Mouse (Mus musculus): ENCODE measurements around the gene Slc45a1. TPM values are rescaled to one million over a fixed set of nuclear protein-coding genes. Genes with fewer than 3 reads are reported as not detected.

Gene Slc45a1
- total and polyA plus RNA-seq, 2 experiments from 2014 or later: not detected

DNA sequence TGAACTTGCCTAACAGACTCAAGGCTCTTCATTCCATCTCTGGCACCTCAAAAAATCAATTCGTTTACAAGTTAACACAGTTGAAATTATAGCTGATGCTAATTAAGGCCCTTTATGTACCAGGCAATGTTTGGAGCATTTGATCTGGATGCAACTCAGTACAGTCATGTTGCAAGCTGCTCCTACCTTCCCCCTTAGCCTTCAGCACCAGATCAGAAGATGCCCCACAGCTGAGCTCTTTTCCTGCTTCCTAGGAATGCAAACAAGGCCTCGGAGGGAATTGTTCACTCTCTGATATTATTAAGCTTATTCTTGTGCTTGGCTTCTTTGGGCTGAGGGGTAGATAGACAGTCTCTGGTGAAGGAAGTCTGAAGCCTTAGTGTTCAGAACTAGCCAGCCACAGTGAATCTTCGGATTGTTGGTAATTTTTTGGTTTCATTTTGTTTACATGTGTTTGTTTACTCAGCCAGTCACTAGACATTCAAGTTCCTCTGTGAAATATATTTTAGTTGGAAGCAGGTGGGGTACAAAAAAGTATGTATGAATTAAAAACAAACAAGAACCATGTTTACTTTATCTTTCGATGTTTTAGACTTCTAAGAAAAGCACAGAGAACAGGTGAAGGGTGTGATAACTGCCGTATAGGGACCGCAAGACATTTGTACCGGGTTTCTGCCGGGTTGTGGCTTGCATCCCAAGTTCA, 64.2 kb downstream of the Slc45a1 start:
- peak overlapping the region; percentile 21 for H3K27ac ChIP-seq (ENCODE audit: low read depth)
- TF ChIP-seq CTCF (IDR thresholded peaks at IDR 0.05; ENCODE audit: low read depth): no peak
- no peak for TF ChIP-seq EP300 (IDR thresholded peaks at IDR 0.05; ENCODE audit: low read depth)
- H3K9ac ChIP-seq (replicated peaks; ENCODE audit: low read depth, low read length): no peak overlapping the region
- DNase-seq (ENCODE audit: low spot score) (no peak), ATAC-seq (ENCODE audit: insufficient read depth, low read depth) (no peak)
- 74% methylated on average over 8 of the region's 8 CpGs for WGBS
- no peaks in the 10 kb centered on the region for H3K27me3 ChIP-seq (ENCODE audit: control insufficient read depth, insufficient read depth, low read length)
- no peaks in the 10 kb centered on the region for H3K36me3 ChIP-seq (replicated peaks; ENCODE audit: control insufficient read depth, insufficient read depth, low read length)
- H3K4me3 ChIP-seq (ENCODE audit: low read depth, low read length): no peak overlapping the region
- no peaks in the 10 kb centered on the region for H3K9me3 ChIP-seq (replicated peaks; ENCODE audit: control insufficient read depth, low read length)
- peaks cover 48% of the 10 kb centered on the region for H3K4me1 ChIP-seq (ENCODE audit: control insufficient read depth, insufficient read depth)
- H3K4me2 ChIP-seq (ENCODE audit: low read depth, low read length): 0 out of 2 replicates have a peak overlapping the region, but pooled peaks have one; percentile 2

DNA sequence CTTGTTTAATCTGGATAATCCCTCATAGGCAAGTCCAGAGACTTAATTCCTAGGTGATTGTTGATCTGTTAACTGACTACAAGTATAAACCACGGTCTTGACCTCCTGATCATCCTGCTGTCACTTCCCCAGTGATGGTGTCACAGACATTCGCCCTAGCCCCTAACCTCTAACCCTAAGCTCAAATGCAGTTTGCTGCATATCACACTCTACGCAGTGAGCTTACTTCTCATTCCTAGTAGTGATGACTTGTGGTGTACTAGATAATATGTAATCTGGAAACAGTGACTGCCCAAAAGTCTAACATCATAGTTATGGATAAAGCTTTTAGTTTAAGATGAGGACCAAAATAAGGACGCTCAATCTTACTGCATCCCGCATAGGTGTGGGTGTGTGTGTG, 65.7 kb downstream of the Slc45a1 start:
- no peak for DNase-seq (ENCODE audit: low spot score)
- TF ChIP-seq EP300 (IDR thresholded peaks at IDR 0.05; ENCODE audit: low read depth) (no peak), CTCF (IDR thresholded peaks at IDR 0.05; ENCODE audit: low read depth) (no peak)
- no peak for ATAC-seq (ENCODE audit: insufficient read depth, low read depth)
- Histone ChIP-seq H3K9ac (replicated peaks; ENCODE audit: low read depth, low read length) (no peak overlapping the region), H3K4me2 (ENCODE audit: low read depth, low read length) (no peak overlapping the region), H3K9me3 (replicated peaks; ENCODE audit: control insufficient read depth, low read length) (no peaks in the 10 kb centered on the region), H3K36me3 (replicated peaks; ENCODE audit: control insufficient read depth, insufficient read depth, low read length) (no peaks in the 10 kb centered on the region), H3K4me1 (ENCODE audit: control insufficient read depth, insufficient read depth) (peaks cover 51% of the 10 kb centered on the region), H3K27ac (ENCODE audit: low read depth) (no peak overlapping the region), H3K4me3 (ENCODE audit: low read depth, low read length) (no peak overlapping the region), H3K27me3 (ENCODE audit: control insufficient read depth, insufficient read depth, low read length) (no peaks in the 10 kb centered on the region)
- 85% methylated on average over 5 of the region's 5 CpGs for WGBS

DNA sequence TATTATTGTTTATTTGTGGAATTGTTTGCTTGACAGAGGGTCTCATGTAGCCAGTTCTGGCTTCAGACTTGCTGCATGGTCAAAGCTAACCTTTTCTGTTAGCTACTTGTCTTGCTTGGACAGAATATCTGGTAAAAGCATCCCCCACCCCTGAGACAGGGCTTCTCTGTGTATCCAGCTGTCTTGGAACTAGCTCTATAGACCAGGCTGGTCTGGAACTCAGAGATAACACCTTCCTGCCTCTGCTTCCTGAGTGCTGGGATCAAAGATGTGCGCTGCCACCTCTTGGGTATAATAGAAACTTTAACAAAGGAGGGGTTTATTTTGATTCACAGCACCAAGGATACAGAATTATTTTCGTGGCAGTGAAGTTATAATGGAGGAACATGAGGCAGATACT, 66.2 kb downstream of the Slc45a1 start:
- no peak overlapping the region for H3K27ac ChIP-seq (ENCODE audit: low read depth)
- H3K36me3 ChIP-seq (replicated peaks; ENCODE audit: control insufficient read depth, insufficient read depth, low read length): no peaks in the 10 kb centered on the region
- no peak overlapping the region for H3K4me2 ChIP-seq (ENCODE audit: low read depth, low read length)
- no peak overlapping the region for H3K9ac ChIP-seq (replicated peaks; ENCODE audit: low read depth, low read length)
- no peaks in the 10 kb centered on the region for H3K27me3 ChIP-seq (ENCODE audit: control insufficient read depth, insufficient read depth, low read length)
- DNase-seq (ENCODE audit: low spot score): no peak
- TF ChIP-seq EP300 (IDR thresholded peaks at IDR 0.05; ENCODE audit: low read depth) (no peak), CTCF (IDR thresholded peaks at IDR 0.05; ENCODE audit: low read depth) (no peak)
- H3K9me3 ChIP-seq (replicated peaks; ENCODE audit: control insufficient read depth, low read length): no peaks in the 10 kb centered on the region
- ATAC-seq (ENCODE audit: insufficient read depth, low read depth): no peak
- WGBS: 71% methylated on average over 2 of the region's 2 CpGs
- H3K4me3 ChIP-seq (ENCODE audit: low read depth, low read length): no peak overlapping the region
- H3K4me1 ChIP-seq (ENCODE audit: control insufficient read depth, insufficient read depth): peaks cover 47% of the 10 kb centered on the region

DNA sequence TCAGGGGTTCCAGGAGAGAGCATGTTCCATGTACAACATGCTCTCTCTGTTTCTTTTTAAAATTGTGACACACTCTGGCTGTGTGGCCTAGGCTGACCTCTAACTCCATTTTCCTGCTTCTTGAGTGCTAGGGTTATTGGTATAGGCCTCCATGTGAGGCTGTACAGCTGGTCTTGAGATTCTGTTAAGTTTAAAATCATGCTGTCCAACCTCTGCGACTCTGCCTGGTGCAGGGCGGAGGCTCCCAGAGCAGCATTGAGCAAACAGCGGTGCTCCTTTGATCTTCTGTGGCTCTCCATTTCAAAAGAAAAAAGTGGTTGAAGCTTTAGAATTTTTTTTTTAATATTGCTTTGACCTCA, 68.2 kb downstream of the Slc45a1 start:
- peak; percentile 32 for ATAC-seq (ENCODE audit: insufficient read depth, low read depth)
- TF ChIP-seq EP300 (IDR thresholded peaks at IDR 0.05; ENCODE audit: low read depth): no peak
- no peak for TF ChIP-seq CTCF (IDR thresholded peaks at IDR 0.05; ENCODE audit: low read depth)
- no peak for DNase-seq (ENCODE audit: low spot score)
- Histone ChIP-seq H3K9ac (replicated peaks; ENCODE audit: low read depth, low read length) (no peak overlapping the region; the same call in 1 of the 2 replicates), H3K4me1 (ENCODE audit: control insufficient read depth, insufficient read depth) (peaks cover 41% of the 10 kb centered on the region), H3K4me3 (ENCODE audit: low read depth, low read length) (no peak overlapping the region), H3K36me3 (replicated peaks; ENCODE audit: control insufficient read depth, insufficient read depth, low read length) (no peaks in the 10 kb centered on the region), H3K27ac (ENCODE audit: low read depth) (peak overlapping the region; percentile 78), H3K27me3 (ENCODE audit: control insufficient read depth, insufficient read depth, low read length) (no peaks in the 10 kb centered on the region), H3K9me3 (replicated peaks; ENCODE audit: control insufficient read depth, low read length) (no peaks in the 10 kb centered on the region), H3K4me2 (ENCODE audit: low read depth, low read length) (peak overlapping the region; percentile 33)
- WGBS: 56% methylated on average over 3 of the region's 3 CpGs

DNA sequence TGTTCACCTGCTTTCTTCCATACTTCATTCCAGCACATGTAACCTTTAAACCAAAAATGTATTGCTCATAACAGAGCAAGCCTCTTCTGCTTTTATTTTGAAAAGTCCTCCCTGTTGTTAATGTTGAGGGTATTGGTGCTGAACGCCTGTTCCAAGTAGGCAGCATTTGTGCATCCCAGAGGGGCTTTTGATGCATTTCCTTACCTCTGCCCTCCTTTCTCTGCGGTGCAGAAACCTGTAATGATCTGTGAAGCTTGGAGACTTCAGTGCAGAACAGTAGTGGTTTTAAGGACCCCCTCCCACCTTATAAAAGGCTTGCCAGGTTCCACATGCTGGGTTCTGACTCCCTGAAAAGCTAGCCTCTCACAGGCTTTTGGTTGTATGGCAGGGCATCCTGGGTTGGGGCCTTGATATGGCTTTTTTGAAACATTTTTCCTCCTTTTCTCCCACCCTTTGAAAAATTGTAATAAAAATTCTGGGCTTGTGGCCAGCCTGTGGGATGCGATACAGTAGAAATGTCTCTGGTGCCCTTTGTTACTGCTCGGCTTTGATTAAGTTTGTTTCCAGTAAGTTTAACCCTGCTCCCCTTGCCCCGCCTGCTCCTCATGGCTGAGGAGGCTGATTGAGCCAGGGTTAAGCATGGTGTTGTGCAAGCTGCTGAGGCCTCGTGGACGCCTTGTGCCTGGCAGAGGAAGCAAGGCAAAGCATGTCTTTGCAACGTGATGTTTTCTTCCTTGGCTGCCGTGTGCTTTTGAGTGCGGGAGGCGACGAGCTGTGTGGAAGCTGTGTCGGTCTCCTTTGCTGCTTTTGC, 68.8 kb downstream of the Slc45a1 start:
- H3K4me2 ChIP-seq (ENCODE audit: low read depth, low read length): peak overlapping the region; percentile 33
- H3K9me3 ChIP-seq (replicated peaks; ENCODE audit: control insufficient read depth, low read length): no peaks in the 10 kb centered on the region
- H3K27me3 ChIP-seq (ENCODE audit: control insufficient read depth, insufficient read depth, low read length): no peaks in the 10 kb centered on the region
- ATAC-seq (ENCODE audit: insufficient read depth, low read depth) (peak; percentile 78), DNase-seq (ENCODE audit: low spot score) (peak; percentile 50)
- no peak overlapping the region; the same call in 1 of the 2 replicates for H3K9ac ChIP-seq (replicated peaks; ENCODE audit: low read depth, low read length)
- 13% methylated on average over 13 of the region's 13 CpGs for WGBS
- TF ChIP-seq CTCF (IDR thresholded peaks at IDR 0.05; ENCODE audit: low read depth): no peak
- TF ChIP-seq EP300 (IDR thresholded peaks at IDR 0.05; ENCODE audit: low read depth): no peak
- H3K27ac ChIP-seq (ENCODE audit: low read depth): peak overlapping the region; percentile 78
- peaks cover 41% of the 10 kb centered on the region for H3K4me1 ChIP-seq (ENCODE audit: control insufficient read depth, insufficient read depth)
- H3K4me3 ChIP-seq (ENCODE audit: low read depth, low read length): no peak overlapping the region
- peaks cover 2% of the 10 kb centered on the region; the same call in 1 of the 2 replicates for H3K36me3 ChIP-seq (replicated peaks; ENCODE audit: control insufficient read depth, insufficient read depth, low read length)
